Mouse (Mus musculus) CD4-positive, CD25-positive, alpha-beta regulatory T cell, adult 9 weeks (primary cell): ENCODE measurements around the gene Setd3. TPM values are rescaled to one million over a fixed set of nuclear protein-coding genes. Genes with fewer than 3 reads are reported as not detected.

ENCODE experiments used
- polyA plus RNA-seq: library from polyadenylated mRNA; unstranded; fragments of 100-300 nt; shearing (Covaris generic); gene quantifications from one replicate; pipeline ENCODE4 v1.2.1, GENCODE M21; 2017

Gene Setd3
- 31.2 TPM for polyA plus RNA-seq

GRCm38 (mm10) chr12:108179246-108179320, at the start of gene Setd3:
Setd3 (minus strand) TSS chr12:108179314.

GRCm38 (mm10) chr12:108179321-108180266, 480 bp upstream of the Setd3 start, which contains the start of gene Ccnk:
Ccnk (plus strand) TSS chr12:108179579.

Other genes starting within 250 kb of the Setd3 start
- gene Bcl11b, start 175.7 kb downstream of the Setd3 start, polyA plus RNA-seq: 21.5 TPM
- 4.9 TPM for gene Ccnk, start 265 bp upstream of the Setd3 start, polyA plus RNA-seq
- not detected for gene Ccdc85c, start 96.1 kb upstream of the Setd3 start, polyA plus RNA-seq
- gene Hhipl1, start 127.0 kb upstream of the Setd3 start, polyA plus RNA-seq: not detected
- gene Cyp46a1, start 155.1 kb upstream of the Setd3 start, polyA plus RNA-seq: not detected
- 0.53 TPM for gene Eml1, start 191.6 kb upstream of the Setd3 start, polyA plus RNA-seq